Mouse (Mus musculus): ENCODE data around the gene Ptprd.

GRCm38 (mm10) chr4:76941382-76942360, 1270.1 kb downstream of the Ptprd start:
- no peak for TF ChIP-seq CTCF (IDR thresholded peaks at IDR 0.05)
- no peak for TF ChIP-seq EP300 (IDR thresholded peaks at IDR 0.05)

Measured in lung, postnatal 0 days (tissue).